Mouse (Mus musculus): ENCODE measurements around the gene Srp9.

GRCm38 (mm10) chr1:182112385-182112784 lies 12.2 kb upstream of the Srp9 start:
- TF ChIP-seq POLR2A (IDR thresholded peaks at IDR 0.05; ENCODE audit: insufficient read depth, low read depth, low read length) (no peak), EP300 (IDR thresholded peaks at IDR 0.05; ENCODE audit: insufficient read depth, low read depth, low read length) (no peak), CTCF (IDR thresholded peaks at IDR 0.05) (no peak)

All from heart, adult 2 months (tissue).